Mouse (Mus musculus) MN1 (cell line): Measurements from ENCODE around the gene Tap1.
"Not testable (repeated sequence)": the region's sequence is repeated elsewhere in the genome, so short reads cannot be mapped to it uniquely, and the experiment has no call there.

ENCODE experiments used
- DNase-seq: peaks from one replicate; pipeline ENCODE4 v3.0.0-alpha.2; 2016; ENCODE audit warnings: low spot score

Gene Tap1

GRCm38 (mm10) chr17:34204303-34205010 lies 17.1 kb downstream of the Tap1 start:
- DNase-seq = peak; percentile 87

GRCm38 (mm10) chr17:34205021-34205745 lies 17.8 kb downstream of the Tap1 start:
- peak; percentile 53 for DNase-seq

DNA sequence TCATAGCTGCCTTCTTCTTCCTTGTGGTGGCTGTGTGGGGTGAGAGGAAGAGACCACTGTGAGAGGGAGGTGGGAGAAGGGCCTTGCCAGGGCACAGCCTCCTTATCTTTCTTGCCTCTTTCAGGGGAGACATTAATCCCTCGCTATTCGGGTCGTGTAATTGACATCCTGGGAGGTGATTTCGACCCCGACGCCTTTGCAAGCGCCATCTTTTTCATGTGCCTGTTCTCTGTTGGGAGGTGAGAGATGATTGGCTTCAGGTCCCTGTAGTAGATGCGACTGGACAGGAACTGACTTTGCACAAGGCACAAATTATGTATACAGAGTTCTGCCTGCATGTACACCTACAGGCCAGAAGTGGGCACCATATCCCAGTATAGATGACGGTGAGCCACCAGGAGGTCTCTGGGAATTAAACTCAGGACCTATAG lies 18.4 kb downstream of the Tap1 start:
- DNase-seq = peak; percentile 75

- no peak for DNase-seq
Measured at GRCm38 (mm10) chr17:34206731-34207130, 19.4 kb downstream of the Tap1 start.

DNA sequence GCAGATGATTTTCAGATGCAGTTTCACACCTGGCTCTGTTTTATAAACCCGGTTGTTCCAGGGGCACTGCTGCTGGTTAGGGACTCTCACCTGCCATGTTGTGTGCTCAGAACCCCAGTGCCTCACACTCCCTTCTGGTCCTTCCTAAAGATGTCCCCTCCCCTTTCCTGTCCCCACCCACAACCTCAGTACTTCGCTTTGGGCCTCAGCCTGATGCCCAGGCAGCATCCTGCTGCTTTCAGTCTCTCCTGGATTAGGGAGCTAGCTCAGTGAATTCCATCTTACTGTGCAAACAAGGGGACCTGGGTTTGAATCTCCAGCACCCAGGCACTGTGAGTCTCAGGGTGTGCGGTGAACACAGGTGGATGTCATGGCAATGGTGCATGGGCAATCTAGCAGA lies 20.1 kb downstream of the Tap1 start:
- no peak for DNase-seq

- no peak for DNase-seq
Measured at GRCm38 (mm10) chr17:34207866-34208265, 20.5 kb downstream of the Tap1 start.

GRCm38 (mm10) chr17:34208421-34208820 lies 21.1 kb downstream of the Tap1 start:
- DNase-seq = no peak

- DNase-seq = no peak
Measured at GRCm38 (mm10) chr17:34209680-34210079, 22.3 kb downstream of the Tap1 start.

- DNase-seq = no peak
Measured at GRCm38 (mm10) chr17:34210599-34210998, 23.2 kb downstream of the Tap1 start.

- DNase-seq = no peak
Measured at GRCm38 (mm10) chr17:34211746-34212365, 24.5 kb downstream of the Tap1 start.

GRCm38 (mm10) chr17:34213936-34214335 lies 26.6 kb downstream of the Tap1 start:
- no peak for DNase-seq

- DNase-seq = no peak
Measured at GRCm38 (mm10) chr17:34215176-34215575, 27.8 kb downstream of the Tap1 start.

DNA sequence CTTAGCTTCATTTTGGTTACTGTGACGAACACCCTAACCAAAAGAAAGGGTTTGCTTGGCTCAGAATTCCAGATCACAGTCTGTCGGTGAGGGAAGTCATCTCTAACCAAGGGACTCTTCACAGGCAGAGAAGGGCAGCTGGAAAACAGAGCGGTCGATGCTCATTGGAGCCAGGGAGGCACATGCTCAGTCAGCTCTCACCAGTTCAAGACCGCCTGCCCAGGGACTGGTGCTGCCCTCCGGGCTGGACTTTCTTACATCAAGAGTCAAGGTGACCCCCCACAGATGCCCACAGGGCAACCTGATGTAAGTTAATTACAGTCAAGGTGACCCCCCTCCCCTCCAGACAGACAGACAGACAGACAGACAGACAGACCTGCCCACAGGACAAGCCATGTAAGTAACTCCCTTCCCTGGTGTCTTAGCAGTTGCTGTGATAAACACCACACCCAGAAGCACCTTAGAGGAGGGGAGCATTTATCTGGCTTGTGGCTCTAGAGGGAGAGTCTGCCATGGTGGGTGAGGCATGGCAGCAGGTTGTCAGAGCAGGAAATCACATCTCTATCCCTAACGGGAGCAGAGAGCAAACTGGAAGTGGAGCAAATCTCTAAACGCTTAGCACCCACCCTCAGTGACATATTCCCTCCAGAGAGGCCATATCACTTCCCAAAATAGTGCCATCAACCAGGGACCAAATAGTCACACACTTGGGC lies 30.0 kb downstream of the Tap1 start:
- DNase-seq = no peak

DNA sequence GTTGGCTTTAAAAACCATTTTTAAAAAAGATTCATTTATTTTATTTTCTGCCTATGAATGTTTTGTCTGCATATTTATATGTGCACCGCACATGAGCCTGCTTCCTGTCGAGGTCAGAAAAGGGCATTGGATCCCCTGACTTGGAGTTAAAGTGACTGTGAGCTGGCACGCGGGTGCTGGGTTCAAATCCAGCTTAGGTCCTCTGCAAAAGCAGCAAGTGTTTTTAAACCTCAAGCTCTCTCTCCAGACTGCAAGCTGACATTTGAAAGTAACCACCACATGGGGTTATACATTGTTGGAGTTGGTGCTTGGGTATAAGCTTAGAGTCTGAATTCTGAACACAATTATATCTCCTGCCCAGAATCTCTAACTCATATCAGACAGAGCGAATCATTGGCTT lies 30.6 kb downstream of the Tap1 start:
- DNase-seq = no peak

GRCm38 (mm10) chr17:34218675-34219074 lies 31.3 kb downstream of the Tap1 start:
- no peak for DNase-seq

DNA sequence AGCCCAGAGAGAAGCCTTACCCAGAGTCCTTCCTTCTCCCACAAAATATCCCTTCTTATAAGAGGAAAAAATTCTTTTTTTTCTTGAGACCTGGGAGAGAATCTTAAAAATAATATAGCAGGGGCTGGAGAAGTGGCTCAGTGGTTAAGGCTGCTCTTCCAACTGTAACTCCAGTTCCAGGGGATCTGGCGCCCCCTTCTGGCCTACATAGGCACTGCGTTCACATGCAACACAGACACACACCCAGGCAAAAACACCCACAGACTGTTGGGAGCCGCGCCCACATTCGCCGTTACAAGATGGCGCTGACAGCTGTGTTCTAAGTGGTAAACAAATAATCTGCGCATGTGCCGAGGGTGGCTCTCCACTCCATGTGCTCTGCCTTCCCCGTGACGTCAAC lies 31.7 kb downstream of the Tap1 start:
- DNase-seq = not testable (repeated sequence)

GRCm38 (mm10) chr17:34219801-34220200 lies 32.4 kb downstream of the Tap1 start:
- DNase-seq = not testable (repeated sequence)

GRCm38 (mm10) chr17:34220401-34220800 lies 33.0 kb downstream of the Tap1 start:
- not testable (repeated sequence) for DNase-seq

DNA sequence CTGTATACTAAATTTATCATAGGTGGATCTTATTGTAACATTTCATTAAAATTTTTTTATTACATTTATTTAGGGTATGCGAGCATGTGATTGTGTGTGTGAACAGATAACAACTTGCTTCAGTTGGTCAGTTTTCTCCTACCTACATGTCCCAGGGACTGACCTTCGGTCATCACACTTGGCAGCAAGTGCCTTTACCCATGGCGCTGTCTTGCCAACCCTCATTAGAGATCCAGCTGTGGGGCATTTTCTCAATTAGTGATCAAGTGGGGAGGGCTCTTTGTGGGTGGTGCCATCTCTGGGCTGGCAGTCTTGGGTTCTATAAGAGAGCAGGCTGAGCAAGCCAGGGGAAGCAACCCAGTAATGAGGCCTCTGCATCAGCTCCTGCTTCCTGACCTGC lies 37.5 kb downstream of the Tap1 start:
- DNase-seq = no peak

- DNase-seq = no peak
Measured at GRCm38 (mm10) chr17:34225426-34225825, 38.1 kb downstream of the Tap1 start.

DNA sequence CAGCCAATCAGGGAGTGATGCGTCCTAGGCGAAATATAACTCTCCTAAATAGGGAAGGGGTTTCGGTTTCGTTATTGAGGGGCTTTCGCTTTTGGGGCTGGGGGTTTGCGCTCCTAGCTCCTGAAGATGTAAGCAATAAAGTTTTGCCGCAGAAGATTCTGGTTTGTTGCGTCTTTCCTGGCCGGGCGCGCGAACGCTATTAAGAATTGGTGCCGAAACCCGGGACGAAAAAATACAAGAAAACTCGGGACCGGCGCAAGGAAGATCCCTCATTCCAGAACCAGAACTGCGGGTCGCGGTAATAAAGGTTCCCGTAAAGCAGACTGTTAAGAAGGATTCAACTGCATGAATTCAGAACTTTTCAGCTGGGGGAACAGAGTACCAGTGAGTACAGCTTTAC lies 38.6 kb downstream of the Tap1 start:
- DNase-seq = not testable (repeated sequence)

DNA sequence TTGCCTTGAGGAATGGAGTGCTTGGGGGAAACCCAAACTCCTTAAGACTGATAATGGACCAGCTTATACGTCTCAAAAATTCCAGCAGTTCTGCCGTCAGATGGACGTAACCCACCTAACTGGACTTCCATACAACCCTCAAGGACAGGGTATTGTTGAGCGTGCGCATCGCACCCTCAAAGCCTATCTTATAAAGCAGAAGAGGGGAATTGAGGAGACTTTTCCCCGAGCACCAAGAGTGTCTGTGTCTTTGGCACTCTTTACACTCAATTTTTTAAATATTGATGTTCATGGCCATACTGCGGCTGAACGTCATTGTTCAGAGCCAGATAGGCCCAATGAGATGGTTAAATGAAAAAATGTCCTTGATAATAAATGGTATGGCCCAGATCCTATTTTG lies 43.6 kb downstream of the Tap1 start:
- DNase-seq = not testable (repeated sequence)
